Mouse (Mus musculus) cerebellum, adult 2 months (tissue): ENCODE measurements around the gene Gm10260.

ENCODE experiments used
- CTCF ChIP-seq: fragments of 200-500 bp; IDR thresholded peaks from 2 replicates; pipeline ENCODE4 v1.5.1; 2011; ENCODE audit warnings: low read depth, mild to moderate bottlenecking, control low read depth, low read length, moderate library complexity, borderline replicate concordance; ENCODE audit not compliant: insufficient read depth
- POLR2A ChIP-seq: fragments of 200-500 bp; IDR thresholded peaks from 2 replicates; pipeline ENCODE4 v1.6.1; 2011; ENCODE audit warnings: low read length, control low read depth, borderline replicate concordance; ENCODE audit not compliant: insufficient read depth

- TF ChIP-seq POLR2A (no peak), CTCF (no peak)
These were observed 19.4 kb upstream of the Gm10260 start for GRCm38 (mm10) chr13:97779657-97780445.
